Mouse (Mus musculus): ENCODE measurements around the gene Tmem185b. TPM values are rescaled to one million over a fixed set of nuclear protein-coding genes. Genes with fewer than 3 reads are reported as not detected.

Gene Tmem185b
- polyA plus RNA-seq (2012), result 69.6 and 76.7 TPM in 2 replicates

GRCm38 (mm10) chr1:119525689-119526591 is at the start of gene Tmem185b:
Gene Tmem185b (plus strand): TSS chr1:119526160.
- TF ChIP-seq GATA1 (IDR thresholded peaks at IDR 0.05; ENCODE audit: low read length), result no peak

- TF ChIP-seq GATA1 (IDR thresholded peaks at IDR 0.05; ENCODE audit: low read length), result peak; percentile 19
Observed at GRCm38 (mm10) chr1:119476905-119477353, 49.0 kb upstream of the Tmem185b start.

DNA sequence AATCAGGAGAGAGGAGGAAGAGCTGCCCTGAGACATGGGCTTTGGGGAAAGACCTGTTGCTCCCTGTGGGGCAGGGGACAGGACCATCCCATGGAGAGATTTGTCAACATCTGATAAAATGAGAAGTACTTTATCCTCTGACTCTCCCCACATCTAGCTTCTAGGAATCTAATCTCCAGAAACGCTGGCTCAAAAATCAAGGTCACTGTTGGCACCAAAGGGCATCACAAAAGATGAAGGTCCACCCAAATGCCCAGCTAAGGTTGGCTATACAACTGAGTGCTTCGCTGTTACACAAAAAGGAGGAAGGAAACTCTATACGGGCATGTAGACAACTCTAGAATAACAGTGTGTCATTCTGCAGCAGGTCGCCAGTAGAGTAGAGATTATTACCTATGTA is 46.3 kb upstream of the Tmem185b start:
- no peak for TF ChIP-seq GATA1 (IDR thresholded peaks at IDR 0.05; ENCODE audit: low read length)

DNA sequence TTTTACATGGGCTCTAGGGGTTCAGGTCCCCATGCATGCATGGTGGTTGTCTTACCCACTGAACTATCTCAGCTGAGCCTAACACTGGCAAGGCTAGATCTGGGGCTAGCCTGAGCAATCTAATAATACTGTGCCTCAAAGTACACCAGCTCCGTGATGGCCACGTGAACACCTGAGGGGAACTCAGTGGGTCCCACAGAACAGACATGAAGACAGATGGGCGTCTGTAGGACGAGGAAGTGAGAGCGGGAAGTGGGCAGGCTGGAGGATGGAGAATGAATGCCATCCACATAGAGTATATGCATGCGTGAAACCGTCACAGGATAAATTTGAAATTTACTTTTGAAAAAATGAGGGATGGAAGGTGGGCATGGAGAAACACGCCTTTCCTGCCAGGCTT is 45.3 kb upstream of the Tmem185b start:
- no peak for TF ChIP-seq GATA1 (IDR thresholded peaks at IDR 0.05; ENCODE audit: low read length)

DNA sequence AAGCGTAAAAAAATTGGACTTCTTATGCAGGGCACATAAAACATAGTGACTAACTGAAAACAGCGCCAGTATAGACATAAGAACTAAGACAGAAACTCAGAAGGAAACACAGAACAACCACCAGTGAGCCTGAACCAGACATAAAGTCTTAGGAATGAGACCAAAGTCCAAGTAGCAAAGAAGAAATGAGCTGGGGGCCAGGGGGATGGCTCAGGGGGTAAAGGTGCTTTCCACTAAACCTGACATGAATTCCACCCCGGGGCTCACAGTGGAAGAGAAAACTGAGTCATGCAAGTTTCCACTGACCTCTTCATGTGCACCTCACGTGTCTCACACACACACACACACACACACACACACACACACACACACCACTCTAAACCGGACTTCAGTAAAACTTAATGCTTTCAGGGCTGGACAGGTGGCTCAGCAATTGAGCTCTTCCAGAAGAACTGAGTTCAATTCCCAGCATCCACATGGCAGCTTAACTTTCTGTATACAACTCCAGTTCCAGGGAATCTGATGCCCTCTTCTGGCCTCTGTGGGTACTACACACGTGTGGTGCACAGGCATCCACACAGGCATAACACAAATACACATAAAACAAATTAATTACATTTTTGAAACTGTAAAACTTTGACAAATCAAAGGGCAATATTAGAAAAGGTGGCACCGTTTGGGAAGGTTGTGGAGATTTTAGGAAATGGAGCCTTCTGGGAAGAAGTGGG is 44.6 kb upstream of the Tmem185b start:
- TF ChIP-seq GATA1 (IDR thresholded peaks at IDR 0.05; ENCODE audit: low read length), result no peak

- no peak for TF ChIP-seq GATA1 (IDR thresholded peaks at IDR 0.05; ENCODE audit: low read length)
Observed at GRCm38 (mm10) chr1:119482891-119483290, 43.1 kb upstream of the Tmem185b start.

DNA sequence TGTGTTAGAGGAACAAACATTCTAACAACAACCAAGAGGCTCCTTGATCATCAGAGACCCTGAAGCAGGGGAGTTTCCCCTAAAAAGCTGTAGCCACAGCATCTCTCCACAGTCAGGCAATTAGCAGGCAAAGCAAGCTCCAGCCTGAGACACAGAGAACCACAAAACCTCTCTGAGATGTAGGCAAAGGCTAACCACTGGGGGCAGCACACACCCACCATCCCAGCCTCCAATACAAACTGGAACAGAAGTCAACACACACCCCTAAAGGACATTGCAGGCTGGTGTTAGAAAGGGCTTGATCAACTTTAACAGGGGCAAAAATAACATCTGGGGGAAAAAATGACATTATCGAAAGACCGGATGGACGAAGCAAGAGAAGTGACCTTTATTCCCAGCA is 41.5 kb upstream of the Tmem185b start:
- TF ChIP-seq GATA1 (IDR thresholded peaks at IDR 0.05; ENCODE audit: low read length), result no peak

DNA sequence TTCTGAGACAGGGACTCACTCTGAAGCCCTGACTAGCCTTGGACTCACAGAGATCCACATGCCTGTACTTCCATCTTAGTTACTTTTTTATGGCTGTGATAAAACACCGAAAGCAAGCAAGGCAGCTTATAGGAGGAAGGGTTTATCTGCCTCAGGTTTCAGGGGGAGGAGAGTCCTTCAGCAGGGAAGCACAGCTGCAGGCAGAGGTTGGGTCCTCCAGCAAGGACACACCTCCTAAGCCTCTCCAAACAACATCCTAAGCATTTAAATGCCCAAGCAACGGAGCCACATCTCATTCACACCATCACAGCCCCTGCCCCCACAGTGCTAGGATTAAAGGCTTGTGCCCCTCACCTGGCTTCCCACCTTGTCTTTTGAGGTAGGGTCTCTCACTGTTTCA is 40.1 kb upstream of the Tmem185b start:
- TF ChIP-seq GATA1 (IDR thresholded peaks at IDR 0.05; ENCODE audit: low read length), result no peak

DNA sequence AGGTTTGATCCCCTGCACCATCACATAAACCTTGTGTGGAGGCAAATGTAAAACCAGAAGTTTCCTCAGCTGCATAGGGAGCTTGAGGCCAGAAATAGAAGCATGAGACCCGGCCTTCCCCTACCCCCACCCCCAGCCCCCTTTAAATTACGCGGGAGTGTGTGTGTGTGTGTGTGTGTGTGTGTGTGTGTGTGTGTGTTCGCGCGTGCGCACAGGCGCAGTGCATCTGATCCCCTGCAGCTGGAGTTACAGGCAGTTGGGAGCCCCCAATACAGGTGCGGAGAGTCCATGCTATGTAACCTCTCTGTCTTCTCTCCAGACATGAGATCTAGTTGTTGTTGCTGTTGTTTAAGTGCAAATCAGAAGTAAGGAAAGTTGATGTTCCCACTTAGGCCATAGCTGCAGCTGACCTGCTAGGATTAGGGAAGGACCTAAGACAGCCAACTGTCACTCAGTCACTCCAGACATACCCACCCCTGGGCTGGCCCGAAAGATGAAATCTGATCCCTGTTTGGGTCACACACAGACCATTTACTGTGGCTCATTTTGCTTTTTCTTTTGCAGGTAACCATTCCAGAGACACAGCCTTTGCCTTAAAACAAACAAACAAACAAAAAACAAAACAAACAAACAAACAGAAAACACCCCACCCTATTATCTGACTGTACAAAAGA is 37.9 kb upstream of the Tmem185b start:
- TF ChIP-seq GATA1 (IDR thresholded peaks at IDR 0.05; ENCODE audit: low read length), result no peak

- no peak for TF ChIP-seq GATA1 (IDR thresholded peaks at IDR 0.05; ENCODE audit: low read length)
Observed at GRCm38 (mm10) chr1:119490765-119491164, 35.2 kb upstream of the Tmem185b start.

- TF ChIP-seq GATA1 (IDR thresholded peaks at IDR 0.05; ENCODE audit: low read length), result no peak
Observed at GRCm38 (mm10) chr1:119492097-119492496, 33.9 kb upstream of the Tmem185b start.

DNA sequence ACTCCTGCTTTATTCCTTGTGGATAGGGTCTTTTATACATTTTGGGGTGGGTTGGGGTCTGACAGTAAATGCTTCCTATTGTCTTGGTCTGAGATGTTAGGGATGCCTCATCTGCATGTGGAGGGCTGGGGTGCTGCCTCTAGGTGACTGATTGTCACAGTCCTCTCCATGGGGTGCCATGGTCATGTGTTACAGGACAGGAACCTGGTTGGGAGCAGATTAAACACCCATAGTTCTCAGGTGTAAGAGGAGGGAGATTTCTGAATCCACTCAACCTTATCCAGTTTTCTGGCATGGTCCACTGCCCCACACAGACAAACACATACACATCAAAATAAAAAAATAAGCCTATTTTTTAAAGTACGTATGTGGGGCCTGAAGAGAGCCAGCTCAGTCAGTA is 33.5 kb upstream of the Tmem185b start:
- no peak for TF ChIP-seq GATA1 (IDR thresholded peaks at IDR 0.05; ENCODE audit: low read length)

GRCm38 (mm10) chr1:119494024-119494711 is 31.8 kb upstream of the Tmem185b start:
- no peak for TF ChIP-seq GATA1 (IDR thresholded peaks at IDR 0.05; ENCODE audit: low read length)

DNA sequence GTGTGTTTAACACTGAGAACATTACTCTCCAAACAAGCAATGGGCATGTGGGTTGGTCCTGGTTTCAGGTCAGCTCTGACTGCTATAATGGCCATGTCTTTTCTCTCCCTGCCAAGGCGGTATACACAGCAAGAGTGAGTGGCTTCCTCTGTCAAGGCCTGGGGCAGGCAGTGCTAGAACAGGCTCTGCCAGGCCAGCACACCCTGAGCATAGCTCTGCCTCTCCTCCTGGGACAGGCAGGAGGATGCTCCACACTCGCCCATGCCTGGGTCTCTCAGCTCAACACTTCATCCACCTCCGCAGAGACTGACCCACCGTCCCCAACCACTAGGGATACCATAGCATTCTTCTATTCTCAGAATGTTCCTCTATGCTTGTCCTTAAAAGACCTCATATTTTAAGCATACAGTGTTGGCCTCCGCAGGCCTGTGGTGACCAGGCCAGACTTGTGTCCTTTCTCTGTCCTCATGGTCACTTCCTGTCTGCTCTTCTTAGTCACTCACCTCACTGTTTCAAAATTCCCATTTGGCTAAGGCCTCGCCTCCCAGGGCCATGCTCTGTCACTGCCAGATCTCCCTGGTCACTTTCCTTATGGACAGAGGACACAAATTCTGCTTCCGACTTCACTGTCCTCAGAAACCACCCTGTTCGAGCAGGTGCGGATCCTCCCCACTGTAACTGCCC is 31.1 kb upstream of the Tmem185b start:
- no peak for TF ChIP-seq GATA1 (IDR thresholded peaks at IDR 0.05; ENCODE audit: low read length)

- no peak for TF ChIP-seq GATA1 (IDR thresholded peaks at IDR 0.05; ENCODE audit: low read length)
Observed at GRCm38 (mm10) chr1:119495396-119495775, 30.6 kb upstream of the Tmem185b start.

All from G1E-ER4 (cell line).